Mouse (Mus musculus) CH12.LX (cell line): ENCODE results near the gene Ugt1a2. TPM values are rescaled to one million over a fixed set of nuclear protein-coding genes. Genes with fewer than 3 reads are reported as not detected.
"Not testable (repeated sequence)": the region's sequence is repeated elsewhere in the genome, so short reads cannot be mapped to it uniquely, and the experiment has no call there.

Source experiments
- DNase-seq: peaks from one replicate; pipeline ENCODE4 v3.0.0-alpha.2; 2013; ENCODE audit errors: extremely low read depth
- H3K27ac ChIP-seq: 2 replicates; pipeline ENCODE4 v1.5.1; 2012; ENCODE audit warnings: low read depth, mild to moderate bottlenecking, control low read depth, moderate library complexity; ENCODE audit not compliant: insufficient read depth
- H3K27me3 ChIP-seq: replicated peaks from 2 replicates; pipeline ENCODE3; 2012; ENCODE audit warnings: inconsistent platforms
- H3K36me3 ChIP-seq, 2 experiments: replicated peaks in 1 of 2; 2 replicates each; pipeline versions ENCODE3 to v1.6.1; 2012; ENCODE audit warnings: inconsistent platforms in 1 of 2, low read length in 1 of 2, mild to moderate bottlenecking in 1 of 2, mixed read lengths in 1 of 2, moderate library complexity in 1 of 2; ENCODE audit not compliant: control insufficient read depth in 1 of 2, insufficient read depth in 1 of 2
- H3K4me1 ChIP-seq, 2 experiments: 2 replicates each; pipeline ENCODE4 v1.6.1; 2012; ENCODE audit warnings: inconsistent platforms in 1 of 2, moderate library complexity in 1 of 2; ENCODE audit not compliant: insufficient read depth in 2 of 2, control insufficient read depth in 1 of 2
- H3K4me2 ChIP-seq: 2 replicates; pipeline ENCODE4 v1.6.1; 2012; ENCODE audit warnings: low read depth, mild to moderate bottlenecking, control low read depth; ENCODE audit not compliant: poor library complexity, insufficient read depth, severe bottlenecking
- H3K4me3 ChIP-seq, 3 experiments: fragments of 150-350 bp in 1 of 3; sonication (generic) in 1 of 3; replicated peaks in 1 of 3; 2 replicates each; pipeline versions ENCODE3 to v1.5.1; 2011 to 2012; ENCODE audit warnings: low read depth in 2 of 3, low read length in 2 of 3, mild to moderate bottlenecking in 2 of 3, moderate library complexity in 2 of 3, control low read depth in 1 of 3, improper control_type of control experiment in 1 of 3, inconsistent platforms in 1 of 3, mixed read lengths in 1 of 3; ENCODE audit not compliant: poor library complexity in 1 of 3
- H3K79me2 ChIP-seq: replicated peaks from 2 replicates; pipeline ENCODE4 v1.6.1; 2012; ENCODE audit warnings: mild to moderate bottlenecking, moderate library complexity; ENCODE audit not compliant: control insufficient read depth, poor library complexity, insufficient read depth, severe bottlenecking; ENCODE audit errors: extremely low read depth
- H3K9ac ChIP-seq: 2 replicates; pipeline ENCODE4 v1.6.1; 2012; ENCODE audit warnings: low read depth, mild to moderate bottlenecking, control low read depth, moderate library complexity; ENCODE audit not compliant: insufficient read depth
- H3K9me3 ChIP-seq: replicated peaks from 2 replicates; pipeline ENCODE3; 2012; ENCODE audit warnings: low read length, inconsistent platforms, mixed read lengths
- BHLHE40 ChIP-seq: IDR thresholded peaks from 2 replicates; pipeline ENCODE4 v1.6.1; 2011; ENCODE audit warnings: mild to moderate bottlenecking, low read depth, low read length, improper control_type of control experiment
- CHD2 ChIP-seq: IDR thresholded peaks from 2 replicates; pipeline ENCODE4 v1.6.1; 2011; ENCODE audit warnings: low read length, improper control_type of control experiment
- CTCF ChIP-seq, 2 experiments: IDR thresholded peaks in 1 of 2; conservative IDR thresholded peaks in 1 of 2; 2 replicates each; pipeline ENCODE4 v1.5.1; 2011 to 2012; ENCODE audit warnings: low read depth in 2 of 2, low read length in 2 of 2, improper control_type of control experiment in 1 of 2, inconsistent platforms in 1 of 2, mild to moderate bottlenecking in 1 of 2, moderate library complexity in 1 of 2
- ELF1 ChIP-seq: IDR thresholded peaks from 2 replicates; pipeline ENCODE4 v1.6.1; 2014; ENCODE audit warnings: low read depth, mild to moderate bottlenecking, inconsistent platforms, low read length, improper control_type of control experiment
- EP300 ChIP-seq: IDR thresholded peaks from 2 replicates; pipeline ENCODE4 v1.6.1; 2011; ENCODE audit warnings: low read length, improper control_type of control experiment
- ETS1 ChIP-seq: conservative IDR thresholded peaks from 2 replicates; pipeline ENCODE4 v1.6.1; 2012; ENCODE audit warnings: low read depth, mild to moderate bottlenecking, inconsistent platforms, low read length, improper control_type of control experiment, moderate library complexity
- HCFC1 ChIP-seq: IDR thresholded peaks from 2 replicates; pipeline ENCODE4 v1.6.1; 2012; ENCODE audit warnings: low read depth, mild to moderate bottlenecking, inconsistent platforms, low read length, improper control_type of control experiment
- MAX ChIP-seq: IDR thresholded peaks from 2 replicates; pipeline ENCODE4 v1.6.1; 2011; ENCODE audit warnings: low read length, improper control_type of control experiment
- MXI1 ChIP-seq: IDR thresholded peaks from 2 replicates; pipeline ENCODE4 v1.6.1; 2011; ENCODE audit warnings: mild to moderate bottlenecking, low read depth, low read length, improper control_type of control experiment
- NELFE ChIP-seq: IDR thresholded peaks from 2 replicates; pipeline ENCODE4 v1.6.1; 2011; ENCODE audit warnings: low read depth, low read length, improper control_type of control experiment
- POLR2A ChIP-seq: IDR thresholded peaks from 2 replicates; pipeline ENCODE4 v1.6.1; 2011; ENCODE audit warnings: low read depth, mild to moderate bottlenecking, improper control_type of control experiment, low read length
- RAD21 ChIP-seq: IDR thresholded peaks from 2 replicates; pipeline ENCODE4 v1.6.1; 2011; ENCODE audit warnings: low read depth, mild to moderate bottlenecking, low read length, improper control_type of control experiment, moderate library complexity
- TBP ChIP-seq: conservative IDR thresholded peaks from 2 replicates; pipeline ENCODE4 v1.6.1; 2011; ENCODE audit warnings: low read depth, low read length, improper control_type of control experiment
- TCF12 ChIP-seq: IDR thresholded peaks from 2 replicates; pipeline ENCODE4 v1.6.1; 2014; ENCODE audit warnings: low read depth, mild to moderate bottlenecking, inconsistent platforms, low read length, improper control_type of control experiment
- ZC3H11A ChIP-seq: IDR thresholded peaks from 2 replicates; pipeline ENCODE4 v1.6.1; 2012; ENCODE audit warnings: low read depth, mild to moderate bottlenecking, inconsistent platforms, low read length, improper control_type of control experiment
- ZKSCAN1 ChIP-seq: IDR thresholded peaks from 2 replicates; pipeline ENCODE4 v1.6.1; 2012; ENCODE audit warnings: low read depth, inconsistent platforms, low read length, improper control_type of control experiment, borderline replicate concordance
- ZNF384 ChIP-seq: IDR thresholded peaks from 2 replicates; pipeline ENCODE4 v1.6.1; 2012; ENCODE audit warnings: low read depth, low read length, improper control_type of control experiment, inconsistent platforms
- dilution Hi-C: fragments of 300-500 bp; cut with MboI; formaldehyde crosslinking; loops from 2 replicates; pipeline ENCODE4 v1.14.3; 2020; ENCODE audit warnings: low sequenced_read_pairs; ENCODE audit not compliant: extremely low pct_unique_long_range_greater_than_20kb, extremely low pct_ligation_motif_present
- in situ Hi-C: fragments of 300-500 bp; cut with MboI; formaldehyde crosslinking; loops from 3 replicates; pipeline ENCODE4 v1.14.3; 2019; ENCODE audit warnings: low sequenced_read_pairs, low pct_ligation_motif_present, low pct_unique_long_range_greater_than_20kb, mixed read lengths
- polyA plus RNA-seq: library from polyadenylated mRNA; unstranded; fragments of >175 nt; gene quantifications from 2 replicates; pipeline ENCODE4 v1.2.1, GENCODE M21; 2012; ENCODE audit warnings: low read depth; ENCODE audit not compliant: insufficient read length
- total RNA-seq, 2 experiments: library from RNA; depleted of rRNA; stranded (reverse); fragments of 300-350 nt in 1 of 2; fragments of >200 nt in 1 of 2; gene quantifications; 2 replicates each; pipeline ENCODE4 v1.2.3; 2012 to 2014

Ugt1a2 gene
- total and polyA plus RNA-seq, 3 experiments: not detected

GRCm38 (mm10) chr1:88219054-88219453 is 18.7 kb downstream of the Ugt1a2 start:
- peak; percentile 2 for DNase-seq
- in situ Hi-C loops: no loop called here
- H3K36me3 ChIP-seq: no peaks in the 10 kb centered on the region
- no peaks in the 10 kb centered on the region for H3K27me3 ChIP-seq
- dilution Hi-C loops: no loop called here
- TF ChIP-seq POLR2A (no peak), ZNF384 (no peak), TCF12 (no peak), ETS1 (no peak)
- H3K9ac ChIP-seq: no peak overlapping the region
- H3K4me2 ChIP-seq: no peak overlapping the region
- no peaks in the 10 kb centered on the region for H3K79me2 ChIP-seq
- no peaks in the 10 kb centered on the region for H3K4me1 ChIP-seq
- no peak overlapping the region for H3K27ac ChIP-seq
- no peak overlapping the region for H3K4me3 ChIP-seq
- peaks cover 69% of the 10 kb centered on the region for H3K9me3 ChIP-seq

- Histone ChIP-seq H3K36me3 (no peaks in the 10 kb centered on the region), H3K27me3 (no peaks in the 10 kb centered on the region), H3K9me3 (peaks cover 61% of the 10 kb centered on the region), H3K4me1 (no peaks in the 10 kb centered on the region), H3K27ac (no peak overlapping the region), H3K9ac (no peak overlapping the region), H3K4me3 (no peak overlapping the region), H3K4me2 (no peak overlapping the region), H3K79me2 (no peaks in the 10 kb centered on the region)
- TF ChIP-seq MXI1: no peak
- no peak for TF ChIP-seq MAX
- TF ChIP-seq ZKSCAN1: no peak
- TF ChIP-seq HCFC1: no peak
- no peak for TF ChIP-seq RAD21
- no peak for TF ChIP-seq ELF1
- no peak for TF ChIP-seq CHD2
- no peak for TF ChIP-seq NELFE
- no peak for TF ChIP-seq CTCF (conservative IDR thresholded peaks at IDR 0.05 in 1 of 2, IDR thresholded peaks at IDR 0.05 in 1 of 2; ENCODE audit: low read depth in 2 of 2, low read length in 2 of 2)
- no peak for TF ChIP-seq POLR2A
- no peak for TF ChIP-seq TCF12
- no peak for TF ChIP-seq TBP
- peak; percentile 1 for DNase-seq
- in situ Hi-C loops (no loop called here), dilution Hi-C loops (no loop called here)
These were observed 19.9 kb downstream of the Ugt1a2 start for GRCm38 (mm10) chr1:88220336-88220735.

DNA sequence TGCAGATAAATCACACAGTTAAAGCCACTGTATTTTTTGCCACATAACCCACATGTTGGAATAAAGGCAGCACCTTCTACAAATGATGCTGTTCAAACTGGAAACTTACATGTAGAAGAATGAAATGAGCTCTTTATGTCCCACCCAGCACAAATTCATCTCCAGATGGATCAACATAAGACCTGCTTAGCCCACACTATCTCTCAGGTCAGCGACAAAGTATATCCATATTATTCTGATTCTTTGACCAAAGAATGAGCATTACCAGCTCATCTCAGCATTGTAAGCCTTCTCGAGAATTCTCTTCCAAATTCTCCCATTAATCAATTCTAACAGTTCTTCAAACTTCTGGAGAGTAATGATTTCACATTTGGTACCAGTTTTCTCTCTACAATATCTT is 21.8 kb downstream of the Ugt1a2 start:
- no peak for DNase-seq
- H3K4me3 ChIP-seq: no peak overlapping the region
- no peaks in the 10 kb centered on the region for H3K36me3 ChIP-seq
- in situ Hi-C loops (no loop called here), dilution Hi-C loops (no loop called here)
- H3K27me3 ChIP-seq: no peaks in the 10 kb centered on the region
- no peak overlapping the region for H3K27ac ChIP-seq
- no peak for TF ChIP-seq BHLHE40
- no peak for TF ChIP-seq EP300
- no peak for TF ChIP-seq POLR2A
- TF ChIP-seq ETS1: no peak
- TF ChIP-seq ELF1: no peak
- TF ChIP-seq ZC3H11A: no peak
- H3K4me2 ChIP-seq: no peak overlapping the region
- no peak overlapping the region for H3K9ac ChIP-seq
- H3K9me3 ChIP-seq: peaks cover 59% of the 10 kb centered on the region
- no peaks in the 10 kb centered on the region for H3K79me2 ChIP-seq
- H3K4me1 ChIP-seq: 0 out of 4 replicates have a peak, but pooled peaks cover 0 to 3% of the 10 kb centered on the region in 2 experiments

- H3K9ac ChIP-seq, H3K4me3 ChIP-seq, H3K36me3 ChIP-seq, H3K4me2 ChIP-seq, H3K4me1 ChIP-seq, DNase-seq, H3K27me3 ChIP-seq, dilution Hi-C loops, H3K27ac ChIP-seq, in situ Hi-C loops, H3K79me2 ChIP-seq: not testable (repeated sequence)
- peaks cover 57% of the 10 kb centered on the region for H3K9me3 ChIP-seq
These were observed 22.7 kb downstream of the Ugt1a2 start for GRCm38 (mm10) chr1:88223011-88223515.
